Mouse (Mus musculus) heart, adult 18-20 months (tissue): ENCODE results near the gene Dnaaf1. TPM values are rescaled to one million over a fixed set of nuclear protein-coding genes. Genes with fewer than 3 reads are reported as not detected.

Experiments
- total RNA-seq, 2 experiments: library from RNA; stranded (reverse); gene quantifications; 2 replicates each; pipeline ENCODE4 v1.2.3; 2021

The Dnaaf1 gene
- total RNA-seq, 2 experiments from 2014 or later = 0.15 TPM; not detected in 1

Other genes with a start within 250 kb of the Dnaaf1 start
- gene Hsbp1, start 230.7 kb upstream of the Dnaaf1 start, total RNA-seq = 100 to 1,000 TPM; 138 to 149 TPM
- 100 to 1,000 TPM; 117 to 120 TPM for gene Mlycd, start 180.4 kb upstream of the Dnaaf1 start, total RNA-seq
- gene Osgin1, start 141.1 kb upstream of the Dnaaf1 start, total RNA-seq = 1 to 10 TPM; 3.1 to 4.2 TPM
- gene Necab2, start 128.5 kb upstream of the Dnaaf1 start, total RNA-seq = not detected
- not detected for gene Slc38a8, start 73.5 kb upstream of the Dnaaf1 start, total RNA-seq
- 10 to 100 TPM; 27.5 to 31.0 TPM for gene Mbtps1, start 16.5 kb upstream of the Dnaaf1 start, total RNA-seq
- 10 to 100 TPM; 21.3 to 22.9 TPM for gene Hsdl1, start 52 bp upstream of the Dnaaf1 start, total RNA-seq
- gene Taf1c, start 30.0 kb downstream of the Dnaaf1 start, total RNA-seq = 1 to 10 TPM; 3.5 to 4.5 TPM
- gene Adad2, start 37.5 kb downstream of the Dnaaf1 start, total RNA-seq = not detected
- gene Kcng4, start 60.4 kb downstream of the Dnaaf1 start, total RNA-seq = under 1 TPM in 1 of 2 experiments, not detected in 1; 0.15 TPM
- gene Wfdc1, start 91.1 kb downstream of the Dnaaf1 start, total RNA-seq = 10 to 100 TPM; 26.5 to 28.0 TPM
- under 1 TPM; 0.12 to 0.21 TPM for gene Atp2c2, start 124.8 kb downstream of the Dnaaf1 start, total RNA-seq
- 10 to 100 TPM; 11.5 to 14.2 TPM for gene Tldc1, start 203.2 kb downstream of the Dnaaf1 start, total RNA-seq